Mouse (Mus musculus) kidney, postnatal 14 days (tissue): ENCODE data around the gene Alox12e.

Experiments used
- DNase-seq: peaks from one replicate; pipeline ENCODE4 v3.0.0; 2022; ENCODE audit warnings: mixed read lengths

The Alox12e gene

DNA sequence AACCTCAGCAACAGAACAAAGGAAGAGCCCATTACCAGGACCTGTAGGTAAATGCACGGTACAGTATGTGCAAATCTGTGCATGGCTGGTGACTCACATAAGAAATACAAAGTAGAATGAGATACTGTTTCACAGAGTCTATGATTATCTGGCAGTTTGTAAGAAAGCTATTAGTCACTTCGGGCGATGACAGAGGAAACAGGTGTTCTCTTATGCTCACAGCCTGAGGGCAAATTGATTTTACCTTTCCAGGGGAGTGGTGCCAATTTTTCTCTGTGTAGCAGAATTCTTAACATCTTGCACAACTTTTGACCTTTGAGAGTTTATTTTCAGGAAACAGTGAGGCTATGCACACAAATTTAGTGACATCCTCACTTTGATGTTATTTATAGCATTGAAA, 37.7 kb downstream of the Alox12e start:
- DNase-seq = peak; percentile 32

DNA sequence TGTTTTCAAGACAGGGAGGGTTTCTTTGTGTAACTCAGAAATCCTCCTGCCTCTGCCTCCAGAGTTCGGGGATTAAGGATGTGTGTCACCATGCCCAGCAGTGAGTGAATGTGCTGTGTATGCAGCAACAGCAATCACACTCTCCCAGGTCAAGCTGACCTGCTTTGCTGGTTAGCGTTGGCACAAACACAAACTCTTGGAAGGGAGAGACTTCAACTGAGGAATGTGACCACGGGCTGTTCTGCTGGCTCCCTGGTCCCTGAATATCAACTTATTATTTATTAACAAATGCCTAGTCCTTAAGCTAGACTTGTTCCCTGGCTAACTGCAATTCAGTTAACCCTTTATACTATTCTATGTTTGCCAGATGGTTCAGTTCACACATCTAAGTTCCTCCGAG, 38.8 kb downstream of the Alox12e start:
- DNase-seq = peak; percentile 23

DNA sequence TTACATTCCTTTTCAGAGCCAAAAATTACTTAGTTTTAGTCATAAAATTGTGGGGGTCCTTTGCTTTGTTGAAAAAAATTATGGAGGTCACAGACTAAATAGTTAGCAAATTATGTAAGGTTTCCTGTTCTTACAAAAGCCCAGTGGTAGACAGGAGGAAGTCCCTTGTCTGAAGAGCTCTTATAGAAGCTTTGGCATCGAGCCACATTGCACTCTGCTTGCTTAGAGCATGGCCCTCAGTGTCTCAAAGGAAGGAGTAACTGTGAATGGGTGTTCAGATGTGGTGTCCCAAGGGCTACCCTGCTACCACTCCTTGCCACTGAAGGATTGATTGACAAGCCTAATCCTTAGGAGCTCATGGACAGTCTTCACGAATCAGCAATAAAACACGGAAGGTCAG, 42.0 kb downstream of the Alox12e start:
- DNase-seq = peak; percentile 63

DNA sequence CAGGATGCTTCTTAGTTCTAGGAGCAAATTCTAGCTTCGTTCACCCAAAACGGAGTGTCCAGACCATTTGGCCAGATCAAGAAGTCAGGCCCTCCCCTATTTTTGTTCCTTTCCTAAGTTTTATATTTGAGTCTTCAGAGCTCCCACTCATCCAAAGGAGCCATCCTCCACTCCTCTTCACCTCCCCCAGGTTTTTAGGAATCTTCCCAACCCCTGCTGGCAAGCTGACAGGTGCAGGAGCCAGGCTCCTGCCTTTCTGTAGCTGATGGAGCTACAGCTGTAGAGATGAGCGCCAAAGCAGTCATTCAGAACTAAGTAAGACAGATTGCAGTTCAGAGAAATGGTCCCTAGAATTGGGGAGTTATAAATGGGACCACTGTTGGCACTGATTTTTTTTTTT, 43.5 kb downstream of the Alox12e start:
- DNase-seq = no peak

DNA sequence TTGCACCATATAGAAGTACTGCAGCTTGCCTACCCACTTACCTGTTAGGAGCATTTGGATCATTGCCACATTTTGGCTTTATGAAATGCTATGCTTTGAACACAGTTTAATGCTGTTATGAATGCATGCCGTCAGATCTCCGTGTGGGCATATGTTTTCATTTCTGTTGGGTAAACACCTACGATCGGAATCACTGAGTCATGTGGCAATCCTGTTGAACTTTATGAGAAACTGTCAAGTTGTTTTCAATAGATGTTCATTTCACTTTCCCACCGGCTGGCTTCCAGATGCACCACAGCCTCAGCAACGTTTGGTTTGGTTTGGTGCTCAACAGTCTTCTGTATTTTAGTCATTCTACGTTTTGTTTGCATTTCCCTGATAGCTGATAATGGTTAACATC, 50.8 kb downstream of the Alox12e start:
- DNase-seq = no peak

DNA sequence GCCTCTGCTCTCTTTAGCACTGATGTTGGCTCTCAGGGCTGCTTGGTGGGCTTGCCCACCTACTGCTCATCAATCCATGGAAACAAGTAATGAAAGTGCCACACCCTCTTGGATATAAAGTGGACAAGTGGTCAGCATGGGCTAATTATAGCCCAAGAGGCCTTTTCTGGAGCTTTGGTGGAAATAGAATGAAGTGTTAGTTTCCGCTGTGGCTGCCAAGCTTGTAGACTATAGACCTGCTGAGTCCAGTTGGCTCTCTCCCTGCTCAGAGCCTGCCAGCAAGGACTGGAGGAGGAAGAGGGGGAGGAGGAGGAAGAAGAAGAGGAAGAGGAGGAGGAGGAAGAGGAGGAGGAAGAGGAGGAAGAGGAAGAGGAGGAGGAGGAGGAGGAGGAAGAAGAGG, 56.0 kb downstream of the Alox12e start:
- peak; percentile 15 for DNase-seq

DNA sequence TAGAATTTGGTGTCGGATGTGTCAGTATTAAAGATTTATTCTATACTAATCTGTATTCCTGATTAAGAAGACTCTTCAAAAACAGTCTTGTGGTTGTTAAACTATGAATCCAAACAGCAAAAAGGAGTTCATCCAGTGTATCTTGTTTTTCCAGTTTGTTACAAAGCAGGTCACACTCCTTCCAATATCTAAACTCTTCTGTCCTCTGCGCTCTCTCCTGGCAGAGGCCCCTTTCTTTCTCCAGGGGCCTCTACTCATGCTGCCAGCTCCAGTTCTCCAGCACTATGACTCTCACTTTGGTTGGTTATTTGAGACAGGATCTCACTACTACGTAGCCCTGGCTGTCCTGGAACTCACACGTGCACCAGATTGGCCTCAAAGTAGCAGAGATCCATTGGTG, 56.6 kb downstream of the Alox12e start:
- no peak for DNase-seq
